Mouse (Mus musculus): ENCODE results near the gene Rnf41. TPM values are rescaled to one million over a fixed set of nuclear protein-coding genes. Genes with fewer than 3 reads are reported as not detected.

Gene Rnf41
- polyA plus RNA-seq (2014; fragmentation: Nextera tagmentation; extraction: Ambion mirVana): 35.6 and 36.4 TPM in 2 replicates

GRCm38 (mm10) chr10:128411211-128412054 lies at the start of gene Rnf41, which contains the start of gene Nabp2:
Rnf41 (plus strand) TSS chr10:128411657.
Nabp2 (minus strand) TSS chr10:128411492.
- H3K9me3 ChIP-seq (ENCODE audit: control insufficient read depth, low read length): no peaks in the 10 kb centered on the region
- H3K4me3 ChIP-seq (ENCODE audit: low read length): peak within 1 kb of the TSS; percentile 85
- no peaks in the 10 kb centered on the region for H3K27me3 ChIP-seq (ENCODE audit: control insufficient read depth, insufficient read depth, low read length)
- peak within 1 kb of the TSS; percentile 95 for H3K27ac ChIP-seq (ENCODE audit: low read depth, low read length)
- H3K36me3 ChIP-seq (ENCODE audit: control insufficient read depth, insufficient read depth, low read length): peaks cover 34% of the 10 kb centered on the region
- peaks cover 32% of the 10 kb centered on the region for H3K4me1 ChIP-seq (ENCODE audit: control insufficient read depth, insufficient read depth, low read length)
- H3K9ac ChIP-seq (ENCODE audit: low read depth, low read length): peak within 1 kb of the TSS; percentile 84
- peak within 1 kb of the TSS; percentile 80 for H3K4me2 ChIP-seq (replicated peaks; ENCODE audit: low read depth, low read length)
- ATAC-seq (ENCODE audit: low FRiP score, low TSS enrichment): peak; percentile 92
- under 1% methylated on average over 49 of the region's 50 CpGs for WGBS

DNA sequence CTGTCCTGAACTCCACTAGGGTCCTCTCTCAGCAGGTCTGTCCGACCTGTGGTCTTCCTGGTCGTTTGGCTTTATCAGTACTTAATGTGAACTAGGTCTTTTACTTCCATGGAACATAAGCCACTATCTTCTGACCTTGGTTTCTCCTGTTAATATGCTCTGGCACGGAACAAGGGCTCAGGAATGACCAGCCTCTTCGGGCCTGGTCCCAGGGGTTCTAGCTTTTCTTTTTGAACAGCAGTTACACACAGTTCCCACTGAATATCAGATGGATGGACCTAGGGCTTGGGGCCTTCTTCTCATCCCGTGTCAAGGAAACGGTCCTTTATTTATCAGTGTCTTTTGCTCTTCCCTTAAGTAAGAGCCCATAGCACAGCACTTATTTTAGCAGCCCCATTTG lies 49.6 kb upstream of the Rnf41 start:
- H3K4me2 ChIP-seq (replicated peaks; ENCODE audit: low read depth, low read length): no peak overlapping the region
- H3K27me3 ChIP-seq (ENCODE audit: control insufficient read depth, insufficient read depth, low read length): no peaks in the 10 kb centered on the region
- 89% methylated on average over 6 of the region's 6 CpGs for WGBS
- no peaks in the 10 kb centered on the region for H3K9me3 ChIP-seq (ENCODE audit: control insufficient read depth, low read length)
- no peak overlapping the region for H3K9ac ChIP-seq (ENCODE audit: low read depth, low read length)
- no peaks in the 10 kb centered on the region for H3K4me1 ChIP-seq (ENCODE audit: control insufficient read depth, insufficient read depth, low read length)
- peaks cover 70% of the 10 kb centered on the region for H3K36me3 ChIP-seq (ENCODE audit: control insufficient read depth, insufficient read depth, low read length)
- H3K27ac ChIP-seq (ENCODE audit: low read depth, low read length): no peak overlapping the region
- no peak overlapping the region for H3K4me3 ChIP-seq (ENCODE audit: low read length)
- ATAC-seq (ENCODE audit: low FRiP score, low TSS enrichment): no peak

- 45% methylated on average over 3 of the region's 3 CpGs for WGBS
- no peak overlapping the region for H3K4me2 ChIP-seq (replicated peaks; ENCODE audit: low read depth, low read length)
- H3K36me3 ChIP-seq (ENCODE audit: control insufficient read depth, insufficient read depth, low read length): peaks cover 65% of the 10 kb centered on the region
- peak; percentile 34; the same call in 1 of the 2 replicates for ATAC-seq (ENCODE audit: low FRiP score, low TSS enrichment)
- H3K9ac ChIP-seq (ENCODE audit: low read depth, low read length): no peak overlapping the region
- H3K4me1 ChIP-seq (ENCODE audit: control insufficient read depth, insufficient read depth, low read length): peaks cover under 1% of the 10 kb centered on the region; the same call in 1 of the 2 replicates
- H3K4me3 ChIP-seq (ENCODE audit: low read length): no peak overlapping the region
- H3K27ac ChIP-seq (ENCODE audit: low read depth, low read length): no peak overlapping the region
- no peaks in the 10 kb centered on the region for H3K27me3 ChIP-seq (ENCODE audit: control insufficient read depth, insufficient read depth, low read length)
- no peaks in the 10 kb centered on the region for H3K9me3 ChIP-seq (ENCODE audit: control insufficient read depth, low read length)
These were observed 48.9 kb upstream of the Rnf41 start for GRCm38 (mm10) chr10:128362568-128362967.

DNA sequence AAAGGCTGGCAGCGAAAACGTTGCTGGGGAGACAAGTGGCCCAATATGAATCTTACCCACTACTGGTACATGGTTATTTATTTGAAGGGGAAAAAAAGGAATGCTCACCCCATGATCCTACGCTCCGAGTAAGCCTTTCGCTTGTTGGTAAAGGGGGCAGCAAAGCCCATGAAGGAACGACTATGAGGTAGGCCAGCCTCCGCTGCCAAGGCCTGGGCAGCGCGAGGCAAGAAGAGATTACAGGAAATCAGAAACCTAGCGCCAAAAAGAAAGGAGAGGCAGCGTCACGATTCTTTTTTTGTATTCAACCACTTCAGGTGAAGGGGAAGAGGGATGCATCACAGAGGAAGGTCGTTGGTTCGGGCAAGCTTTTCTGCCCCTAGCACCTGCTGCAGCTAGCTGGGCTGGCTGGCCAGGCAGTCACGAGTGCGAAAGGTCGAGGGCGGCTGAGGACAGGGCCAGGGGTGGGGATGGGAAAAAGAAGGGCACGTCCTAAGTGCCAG lies 43.5 kb upstream of the Rnf41 start:
- no peak for ATAC-seq (ENCODE audit: low FRiP score, low TSS enrichment)
- peak overlapping the region; percentile 86 for H3K4me2 ChIP-seq (replicated peaks; ENCODE audit: low read depth, low read length)
- H3K4me3 ChIP-seq (ENCODE audit: low read length): peak overlapping the region; percentile 70
- H3K27me3 ChIP-seq (ENCODE audit: control insufficient read depth, insufficient read depth, low read length): no peaks in the 10 kb centered on the region
- peaks cover 7% of the 10 kb centered on the region for H3K4me1 ChIP-seq (ENCODE audit: control insufficient read depth, insufficient read depth, low read length)
- peak overlapping the region; percentile 73 for H3K9ac ChIP-seq (ENCODE audit: low read depth, low read length)
- H3K9me3 ChIP-seq (ENCODE audit: control insufficient read depth, low read length): no peaks in the 10 kb centered on the region
- WGBS: 13% methylated on average over 19 of the region's 19 CpGs
- H3K27ac ChIP-seq (ENCODE audit: low read depth, low read length): peak overlapping the region; percentile 90; the same call in 1 of the 2 replicates
- peaks cover 13% of the 10 kb centered on the region for H3K36me3 ChIP-seq (ENCODE audit: control insufficient read depth, insufficient read depth, low read length)

- Histone ChIP-seq H3K4me3 (ENCODE audit: low read length) (peak within 1 kb of the TSS; percentile 70), H3K9me3 (ENCODE audit: control insufficient read depth, low read length) (no peaks in the 10 kb centered on the region)
- under 1% methylated on average over 87 of the region's 87 CpGs for WGBS
These were observed 42.8 kb upstream of the Rnf41 start, which contains the start of gene Coq10a for GRCm38 (mm10) chr10:128368402-128369217. Coq10a (minus strand) TSS chr10:128368997.

DNA sequence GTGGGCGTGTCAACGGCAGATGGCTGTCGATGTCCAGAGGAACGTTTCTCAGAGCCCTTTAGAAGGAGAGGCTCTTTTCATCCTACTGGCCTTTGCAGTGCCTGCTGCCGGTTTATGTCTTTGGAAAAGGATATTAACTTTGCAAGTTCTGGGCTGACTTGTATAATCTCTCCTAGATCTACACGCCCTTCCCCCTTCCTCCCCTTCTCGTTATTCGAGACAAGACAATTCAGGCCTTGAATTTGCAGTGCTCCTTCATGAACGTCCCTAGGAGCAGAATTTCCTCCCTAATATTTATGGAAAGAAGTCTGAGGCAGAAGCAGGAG lies 42.3 kb upstream of the Rnf41 start:
- Histone ChIP-seq H3K4me1 (ENCODE audit: control insufficient read depth, insufficient read depth, low read length) (peaks cover 7% of the 10 kb centered on the region), H3K4me2 (replicated peaks; ENCODE audit: low read depth, low read length) (peak overlapping the region; percentile 86), H3K4me3 (ENCODE audit: low read length) (peak overlapping the region; percentile 70), H3K9ac (ENCODE audit: low read depth, low read length) (peak overlapping the region; percentile 73), H3K9me3 (ENCODE audit: control insufficient read depth, low read length) (no peaks in the 10 kb centered on the region), H3K27ac (ENCODE audit: low read depth, low read length) (peak overlapping the region; percentile 90), H3K36me3 (ENCODE audit: control insufficient read depth, insufficient read depth, low read length) (peaks cover 3% of the 10 kb centered on the region), H3K27me3 (ENCODE audit: control insufficient read depth, insufficient read depth, low read length) (no peaks in the 10 kb centered on the region)
- no peak for ATAC-seq (ENCODE audit: low FRiP score, low TSS enrichment)
- 4% methylated on average over 9 of the region's 9 CpGs for WGBS

More at GRCm38 (mm10) chr10:128368402-128369217, 42.8 kb upstream of the Rnf41 start, which contains the start of gene Coq10a:
- peak within 1 kb of the TSS; percentile 73 for H3K9ac ChIP-seq (ENCODE audit: low read depth, low read length)
- H3K36me3 ChIP-seq (ENCODE audit: control insufficient read depth, insufficient read depth, low read length): peaks cover 7% of the 10 kb centered on the region
- H3K27ac ChIP-seq (ENCODE audit: low read depth, low read length): peak within 1 kb of the TSS; percentile 90
- peaks cover 7% of the 10 kb centered on the region for H3K4me1 ChIP-seq (ENCODE audit: control insufficient read depth, insufficient read depth, low read length)
- ATAC-seq (ENCODE audit: low FRiP score, low TSS enrichment): peak; percentile 96
- no peaks in the 10 kb centered on the region for H3K27me3 ChIP-seq (ENCODE audit: control insufficient read depth, insufficient read depth, low read length)
- peak within 1 kb of the TSS; percentile 86 for H3K4me2 ChIP-seq (replicated peaks; ENCODE audit: low read depth, low read length)

- peak overlapping the region; percentile 70 for H3K4me3 ChIP-seq (ENCODE audit: low read length)
- 82% methylated on average over 6 of the region's 6 CpGs for WGBS
- peak overlapping the region; percentile 90; the same call in 1 of the 2 replicates for H3K27ac ChIP-seq (ENCODE audit: low read depth, low read length)
- H3K4me1 ChIP-seq (ENCODE audit: control insufficient read depth, insufficient read depth, low read length): peaks cover 7% of the 10 kb centered on the region
- no peak for ATAC-seq (ENCODE audit: low FRiP score, low TSS enrichment)
- H3K9me3 ChIP-seq (ENCODE audit: control insufficient read depth, low read length): no peaks in the 10 kb centered on the region
- peak overlapping the region; percentile 86 for H3K4me2 ChIP-seq (replicated peaks; ENCODE audit: low read depth, low read length)
- no peaks in the 10 kb centered on the region; the same call in 1 of the 2 replicates for H3K36me3 ChIP-seq (ENCODE audit: control insufficient read depth, insufficient read depth, low read length)
- peak overlapping the region; percentile 73; the same call in 1 of the 2 replicates for H3K9ac ChIP-seq (ENCODE audit: low read depth, low read length)
- H3K27me3 ChIP-seq (ENCODE audit: control insufficient read depth, insufficient read depth, low read length): no peaks in the 10 kb centered on the region
These were observed 41.9 kb upstream of the Rnf41 start for GRCm38 (mm10) chr10:128369599-128369998.

DNA sequence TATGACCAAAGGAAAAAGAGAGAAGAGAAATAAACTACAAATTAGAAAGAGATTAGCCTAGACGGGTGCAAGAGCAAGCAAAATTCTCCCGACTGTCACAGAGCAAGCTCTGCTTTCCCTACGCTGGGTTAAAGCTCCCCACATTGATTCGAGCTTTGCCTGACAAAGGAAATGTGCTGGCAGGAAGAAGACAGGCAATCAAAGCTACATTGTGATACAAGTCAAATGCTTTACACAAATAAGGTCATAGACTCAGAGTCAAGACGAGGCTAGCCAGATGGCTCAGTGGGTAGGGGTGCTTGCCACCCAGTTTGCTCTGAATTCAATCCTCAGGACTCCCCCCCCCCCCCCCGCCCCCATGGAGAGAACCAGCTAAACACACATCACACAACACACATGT lies 41.4 kb upstream of the Rnf41 start:
- H3K27ac ChIP-seq (ENCODE audit: low read depth, low read length): no peak overlapping the region
- H3K4me2 ChIP-seq (replicated peaks; ENCODE audit: low read depth, low read length): no peak overlapping the region
- 61% methylated on average over 5 of the region's 6 CpGs for whole genome bisulfite sequencing
- ATAC-seq (ENCODE audit: low FRiP score, low TSS enrichment): no peak
- no peak overlapping the region for H3K9ac ChIP-seq (ENCODE audit: low read depth, low read length)
- H3K4me1 ChIP-seq (ENCODE audit: control insufficient read depth, insufficient read depth, low read length): peaks cover 7% of the 10 kb centered on the region
- H3K36me3 ChIP-seq (ENCODE audit: control insufficient read depth, insufficient read depth, low read length): no peaks in the 10 kb centered on the region; the same call in 1 of the 2 replicates
- no peaks in the 10 kb centered on the region for H3K27me3 ChIP-seq (ENCODE audit: control insufficient read depth, insufficient read depth, low read length)
- H3K4me3 ChIP-seq (ENCODE audit: low read length): no peak overlapping the region
- H3K9me3 ChIP-seq (ENCODE audit: control insufficient read depth, low read length): no peaks in the 10 kb centered on the region
